Mouse (Mus musculus): Measurements from ENCODE around the gene Uvrag. TPM values are rescaled to one million over a fixed set of nuclear protein-coding genes. Genes with fewer than 3 reads are reported as not detected.
A peak's percentile ranks its signal among the peaks of the same experiment; 100 is the strongest.
"Not testable (repeated sequence)": the region's sequence is repeated elsewhere in the genome, so short reads cannot be mapped to it uniquely, and the experiment has no call there.

Gene Uvrag
- polyA plus RNA-seq, 1 experiment from 2014 or later, result 15.0 TPM

- no peak overlapping the region for H3K27ac ChIP-seq
- ATAC-seq (ENCODE audit: low FRiP score, low read depth), result no peak
- no peaks in the 10 kb centered on the region for H3K9me3 ChIP-seq
- 75% methylated on average over 8 of the region's 8 CpGs for WGBS
- H3K9ac ChIP-seq, result no peak overlapping the region
- H3K4me2 ChIP-seq (replicated peaks), result no peak overlapping the region
- no peaks in the 10 kb centered on the region for H3K27me3 ChIP-seq (replicated peaks)
- H3K36me3 ChIP-seq, result no peaks in the 10 kb centered on the region
- H3K4me1 ChIP-seq, result peaks cover 8% of the 10 kb centered on the region
- H3K4me3 ChIP-seq, result no peak overlapping the region
Measured at GRCm38 (mm10) chr7:98968741-98969395, 172.1 kb downstream of the Uvrag start.

- peak overlapping the region; percentile 13; the same call in 1 of the 2 replicates for H3K9ac ChIP-seq
- peak overlapping the region; percentile 41 for H3K4me2 ChIP-seq (replicated peaks)
- no peak overlapping the region for H3K27ac ChIP-seq
- H3K27me3 ChIP-seq (replicated peaks), result no peaks in the 10 kb centered on the region
- no peaks in the 10 kb centered on the region for H3K36me3 ChIP-seq
- no peak overlapping the region for H3K4me3 ChIP-seq
- no peak for ATAC-seq (ENCODE audit: low FRiP score, low read depth)
- 19% methylated on average over 16 of the region's 16 CpGs for WGBS
- H3K4me1 ChIP-seq, result peaks cover 8% of the 10 kb centered on the region
- no peaks in the 10 kb centered on the region for H3K9me3 ChIP-seq
Measured at GRCm38 (mm10) chr7:98968082-98968674, 172.8 kb downstream of the Uvrag start.

- 55% methylated on average over 7 of the region's 7 CpGs for WGBS
- H3K36me3 ChIP-seq, result no peaks in the 10 kb centered on the region
- H3K27me3 ChIP-seq (replicated peaks), result no peaks in the 10 kb centered on the region
- H3K4me2 ChIP-seq (replicated peaks), result peak overlapping the region; percentile 41; the same call in 1 of the 2 replicates
- no peak overlapping the region for H3K27ac ChIP-seq
- no peak for ATAC-seq (ENCODE audit: low FRiP score, low read depth)
- H3K9me3 ChIP-seq, result no peaks in the 10 kb centered on the region
- H3K9ac ChIP-seq, result no peak overlapping the region
- H3K4me1 ChIP-seq, result peaks cover 11% of the 10 kb centered on the region
- H3K4me3 ChIP-seq, result no peak overlapping the region
Measured at GRCm38 (mm10) chr7:98967672-98968071, 173.3 kb downstream of the Uvrag start.

GRCm38 (mm10) chr7:98963581-98963980, 177.4 kb downstream of the Uvrag start:
- not testable (repeated sequence) for H3K27me3 ChIP-seq (replicated peaks); H3K9ac ChIP-seq; H3K4me2 ChIP-seq (replicated peaks); H3K9me3 ChIP-seq; H3K36me3 ChIP-seq; ATAC-seq (ENCODE audit: low FRiP score, low read depth); H3K4me3 ChIP-seq; H3K27ac ChIP-seq
- 95% methylated on average over 13 of the region's 13 CpGs for WGBS
- peaks cover 15% of the 10 kb centered on the region for H3K4me1 ChIP-seq

GRCm38 (mm10) chr7:98962547-98963311, 178.2 kb downstream of the Uvrag start:
- peak; percentile 63; the same call in 1 of the 2 replicates for ATAC-seq (ENCODE audit: low FRiP score, low read depth)
- WGBS, result 33% methylated on average over 12 of the region's 13 CpGs

GRCm38 (mm10) chr7:98962074-98962473, 178.9 kb downstream of the Uvrag start:
- H3K4me2 ChIP-seq (replicated peaks), result no peak overlapping the region
- H3K9ac ChIP-seq, result no peak overlapping the region
- no peak for ATAC-seq (ENCODE audit: low FRiP score, low read depth)
- H3K27ac ChIP-seq, result no peak overlapping the region
- 52% methylated on average over 11 of the region's 11 CpGs for WGBS
- no peaks in the 10 kb centered on the region for H3K36me3 ChIP-seq
- no peaks in the 10 kb centered on the region for H3K27me3 ChIP-seq (replicated peaks)
- H3K4me3 ChIP-seq, result no peak overlapping the region
- H3K9me3 ChIP-seq, result no peaks in the 10 kb centered on the region
- peaks cover 9% of the 10 kb centered on the region for H3K4me1 ChIP-seq

More at GRCm38 (mm10) chr7:98962547-98963311, 178.2 kb downstream of the Uvrag start:
- H3K27ac ChIP-seq, result no peak overlapping the region
- no peak overlapping the region for H3K4me3 ChIP-seq
- no peak overlapping the region for H3K9ac ChIP-seq
- peaks cover 8% of the 10 kb centered on the region for H3K4me1 ChIP-seq
- H3K36me3 ChIP-seq, result no peaks in the 10 kb centered on the region
- no peaks in the 10 kb centered on the region for H3K9me3 ChIP-seq
- H3K4me2 ChIP-seq (replicated peaks), result no peak overlapping the region
- no peaks in the 10 kb centered on the region for H3K27me3 ChIP-seq (replicated peaks)

- H3K36me3 ChIP-seq, result no peaks in the 10 kb centered on the region
- WGBS, result 83% methylated on average over 8 of the region's 8 CpGs
- H3K27ac ChIP-seq, result no peak overlapping the region
- no peaks in the 10 kb centered on the region for H3K27me3 ChIP-seq (replicated peaks)
- no peaks in the 10 kb centered on the region for H3K9me3 ChIP-seq
- no peak for ATAC-seq (ENCODE audit: low FRiP score, low read depth)
- peaks cover 9% of the 10 kb centered on the region for H3K4me1 ChIP-seq
- no peak overlapping the region for H3K4me2 ChIP-seq (replicated peaks)
- no peak overlapping the region for H3K9ac ChIP-seq
- H3K4me3 ChIP-seq, result no peak overlapping the region
Measured at GRCm38 (mm10) chr7:98960274-98960673, 180.7 kb downstream of the Uvrag start.

- H3K4me1 ChIP-seq, result peaks cover 9% of the 10 kb centered on the region
- H3K9me3 ChIP-seq, result no peaks in the 10 kb centered on the region
- H3K27ac ChIP-seq, result no peak overlapping the region
- no peak overlapping the region for H3K9ac ChIP-seq
- no peak overlapping the region for H3K4me2 ChIP-seq (replicated peaks)
- H3K27me3 ChIP-seq (replicated peaks), result no peaks in the 10 kb centered on the region
- H3K36me3 ChIP-seq, result no peaks in the 10 kb centered on the region
- 89% methylated on average over 5 of the region's 5 CpGs for WGBS
- no peak for ATAC-seq (ENCODE audit: low FRiP score, low read depth)
- no peak overlapping the region for H3K4me3 ChIP-seq
Measured at GRCm38 (mm10) chr7:98959246-98959645, 181.7 kb downstream of the Uvrag start.

- WGBS, result 25% methylated on average over 11 of the region's 11 CpGs
- Histone ChIP-seq H3K27ac (no peak overlapping the region), H3K36me3 (no peaks in the 10 kb centered on the region), H3K27me3 (replicated peaks) (no peaks in the 10 kb centered on the region), H3K9ac (no peak overlapping the region), H3K9me3 (no peaks in the 10 kb centered on the region), H3K4me3 (no peak overlapping the region), H3K4me1 (peaks cover 9% of the 10 kb centered on the region), H3K4me2 (replicated peaks) (no peak overlapping the region)
- ATAC-seq (ENCODE audit: low FRiP score, low read depth), result no peak
Measured at GRCm38 (mm10) chr7:98958172-98958571, 182.8 kb downstream of the Uvrag start.

- no peaks in the 10 kb centered on the region for H3K36me3 ChIP-seq
- no peak for ATAC-seq (ENCODE audit: low FRiP score, low read depth)
Measured at GRCm38 (mm10) chr7:98957111-98957741, 183.7 kb downstream of the Uvrag start.

GRCm38 (mm10) chr7:98956609-98957008, 184.3 kb downstream of the Uvrag start:
- WGBS, result 57% methylated on average over 1 of the region's 1 CpGs
- Histone ChIP-seq H3K4me3 (no peak overlapping the region), H3K9ac (no peak overlapping the region), H3K27ac (no peak overlapping the region), H3K36me3 (no peaks in the 10 kb centered on the region), H3K9me3 (no peaks in the 10 kb centered on the region), H3K4me2 (replicated peaks) (no peak overlapping the region), H3K4me1 (peaks cover 2% of the 10 kb centered on the region; the same call in 1 of the 2 replicates), H3K27me3 (replicated peaks) (no peaks in the 10 kb centered on the region)
- ATAC-seq (ENCODE audit: low FRiP score, low read depth), result no peak

More at GRCm38 (mm10) chr7:98957111-98957741, 183.7 kb downstream of the Uvrag start:
- WGBS, result 42% methylated on average over 8 of the region's 8 CpGs
- Histone ChIP-seq H3K4me2 (replicated peaks) (no peak overlapping the region), H3K9me3 (no peaks in the 10 kb centered on the region), H3K4me3 (no peak overlapping the region), H3K4me1 (peaks cover 2% of the 10 kb centered on the region), H3K27ac (no peak overlapping the region), H3K27me3 (replicated peaks) (no peaks in the 10 kb centered on the region), H3K9ac (no peak overlapping the region)

- no peak overlapping the region for H3K4me2 ChIP-seq (replicated peaks)
- no peaks in the 10 kb centered on the region for H3K9me3 ChIP-seq
- no peak for ATAC-seq (ENCODE audit: low FRiP score, low read depth)
- 83% methylated on average over 3 of the region's 3 CpGs for WGBS
- no peak overlapping the region for H3K4me3 ChIP-seq
- H3K4me1 ChIP-seq, result peaks cover 17% of the 10 kb centered on the region
- H3K9ac ChIP-seq, result no peak overlapping the region
- H3K27ac ChIP-seq, result no peak overlapping the region
- H3K27me3 ChIP-seq (replicated peaks), result no peaks in the 10 kb centered on the region
- no peaks in the 10 kb centered on the region for H3K36me3 ChIP-seq
Measured at GRCm38 (mm10) chr7:98953649-98954048, 187.3 kb downstream of the Uvrag start.

Measured in neural tube, embryonic 12.5 days (tissue).